Mouse (Mus musculus): ENCODE results near the gene Ttll7. TPM values are rescaled to one million over a fixed set of nuclear protein-coding genes. Genes with fewer than 3 reads are reported as not detected.

Ttll7 gene
- 7.0 and 9.2 TPM in 2 replicates for polyA plus RNA-seq (2012; rRNA removed)

DNA sequence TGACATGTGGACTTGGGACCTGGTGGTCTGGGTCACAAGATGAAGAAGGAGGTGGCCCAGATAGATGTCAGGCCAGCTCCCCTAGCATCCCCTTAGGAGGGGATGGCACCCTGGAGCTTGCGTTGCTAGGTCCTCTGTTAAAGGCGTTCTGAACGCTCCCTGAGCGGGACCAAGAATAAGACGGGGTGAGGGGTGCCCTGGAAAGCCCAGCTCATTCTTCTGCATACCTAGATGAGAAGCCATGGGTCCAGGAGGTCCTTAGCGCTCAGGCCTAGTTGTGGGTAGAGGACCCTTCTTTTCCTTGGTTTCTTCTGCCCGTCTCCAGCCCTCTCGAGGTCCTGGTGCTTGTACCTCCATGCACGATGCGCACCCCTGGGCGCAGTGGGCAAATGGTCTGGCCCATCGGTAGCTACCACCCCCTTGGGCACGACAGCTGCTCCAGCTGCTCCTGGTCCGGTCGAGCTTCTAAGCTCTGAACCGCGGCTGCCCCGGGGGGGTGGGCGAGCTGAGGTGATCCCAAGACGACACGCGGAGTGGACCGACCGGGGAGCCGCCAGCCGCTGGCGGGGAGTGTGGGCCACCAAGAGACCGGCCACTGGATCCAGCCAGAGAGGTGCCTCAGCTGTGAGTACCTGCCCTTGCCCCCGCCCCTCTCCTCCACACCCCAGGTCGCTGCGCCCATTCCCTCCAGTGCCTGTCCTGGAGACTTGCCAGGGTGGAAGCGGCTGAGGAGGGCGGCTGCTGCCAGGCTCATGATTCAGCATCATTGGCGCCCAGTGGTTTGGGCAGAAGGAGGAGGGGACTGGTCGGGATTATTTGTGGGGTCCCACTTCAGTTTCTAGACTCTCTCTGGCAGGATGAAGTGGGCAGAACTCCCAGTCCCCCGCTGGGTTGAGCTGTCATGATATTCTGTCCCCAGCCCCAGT lies at the start of gene Ttll7:
Ttll7 (plus strand) TSS at position 402 of the 926 bp plus-strand sequence.
- peak within 1 kb of the TSS; percentile 93 for H3K4me3 ChIP-seq (replicated peaks; ENCODE audit: extremely low read depth, low read depth, low read length)
- DNase-seq, result peak; percentile 81
- H3K4me1 ChIP-seq (ENCODE audit: control insufficient read depth, insufficient read depth, low read length), result peaks cover 12% of the 10 kb centered on the region
- WGBS, result 1% methylated on average over 36 of the region's 36 CpGs
- TF ChIP-seq POLR2A (IDR thresholded peaks at IDR 0.05; ENCODE audit: borderline replicate concordance, extremely low read depth, low read depth, low read length) (peak; percentile 30; the same call in 1 of the 2 replicates), CTCF (IDR thresholded peaks at IDR 0.05; ENCODE audit: insufficient read depth, low read length) (no peak)

DNA sequence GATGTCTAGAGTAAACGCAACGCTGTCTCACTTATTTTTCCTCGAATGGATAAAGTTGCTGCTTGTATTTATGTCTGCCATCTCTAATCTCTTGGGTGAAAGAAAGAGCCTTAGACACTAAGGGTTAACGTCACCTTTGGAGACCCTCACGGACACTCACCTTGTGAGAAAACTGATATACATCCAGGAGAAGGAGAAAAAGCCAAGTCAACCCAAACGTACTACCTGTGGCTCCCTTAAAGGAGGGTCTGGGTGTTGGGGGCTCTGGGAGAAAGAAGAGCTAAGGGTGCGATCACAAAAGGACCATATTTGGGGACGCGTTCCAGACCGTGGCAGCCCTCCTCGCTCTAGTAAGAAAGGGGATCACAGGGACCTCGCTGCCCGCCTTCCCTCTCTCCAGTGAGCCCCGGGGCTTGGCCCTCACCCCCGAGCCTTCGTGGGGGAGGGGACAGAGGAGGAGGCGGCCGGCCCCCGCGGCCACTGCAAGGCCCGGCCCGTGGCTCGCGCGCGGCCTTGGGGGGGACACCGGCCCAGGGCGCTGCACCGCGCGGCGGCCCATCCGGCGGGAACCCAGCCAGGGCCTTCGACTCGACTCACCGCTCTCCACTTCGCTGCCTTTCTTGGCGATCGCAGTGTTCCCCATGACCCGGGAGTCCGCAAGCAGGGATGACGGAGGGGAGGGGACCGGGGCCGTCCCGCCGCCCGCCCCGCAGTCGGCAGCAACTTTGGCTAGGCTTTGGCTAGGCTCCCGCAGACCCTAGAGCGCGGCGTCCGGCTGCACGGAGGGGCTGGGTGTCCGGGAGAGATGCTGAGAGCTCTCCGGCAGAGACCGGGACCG lies 39.9 kb upstream of the Ttll7 start:
- no peak for TF ChIP-seq CTCF (IDR thresholded peaks at IDR 0.05; ENCODE audit: insufficient read depth, low read length)
- TF ChIP-seq POLR2A (IDR thresholded peaks at IDR 0.05; ENCODE audit: borderline replicate concordance, extremely low read depth, low read depth, low read length), result no peak
- Histone ChIP-seq H3K4me3 (replicated peaks; ENCODE audit: extremely low read depth, low read depth, low read length) (peak overlapping the region; percentile 98), H3K4me1 (ENCODE audit: control insufficient read depth, insufficient read depth, low read length) (0 out of 2 replicates have a peak, but pooled peaks cover 3% of the 10 kb centered on the region)
- 1% methylated on average over 58 of the region's 60 CpGs for WGBS
- no peak for DNase-seq

DNA sequence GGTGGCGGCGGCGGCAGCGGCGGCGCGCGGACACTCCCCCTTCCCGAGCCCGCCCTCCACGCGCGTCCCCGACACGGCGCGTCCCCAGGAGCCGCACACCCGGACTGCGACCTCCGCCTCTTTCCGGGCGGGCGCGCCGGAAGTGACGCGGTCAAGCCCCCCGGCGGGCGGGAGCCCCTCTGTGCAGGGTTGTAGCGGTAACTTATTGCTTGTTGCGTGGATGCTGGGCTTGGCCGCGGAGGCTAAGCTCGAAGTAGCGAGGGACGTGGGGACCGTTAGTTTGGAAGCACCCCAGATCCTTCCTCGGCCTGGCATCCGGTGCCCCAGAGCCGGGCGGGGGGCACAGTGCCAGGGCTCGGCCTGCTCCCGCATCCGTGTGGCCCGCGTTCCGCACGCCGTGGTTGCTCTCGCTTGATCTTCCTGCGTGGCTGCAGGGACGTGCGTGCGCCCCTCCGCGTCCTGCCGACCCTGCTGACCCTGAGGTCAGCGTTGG lies 39.2 kb upstream of the Ttll7 start, which contains the start of gene Prkacb:
Prkacb (minus strand) TSS at position 90 of the 493 bp plus-strand sequence.
- WGBS, result 1% methylated on average over 57 of the region's 60 CpGs
- 0 out of 2 replicates have a peak, but pooled peaks cover 3% of the 10 kb centered on the region for H3K4me1 ChIP-seq (ENCODE audit: control insufficient read depth, insufficient read depth, low read length)
- peak within 1 kb of the TSS; percentile 98 for H3K4me3 ChIP-seq (replicated peaks; ENCODE audit: extremely low read depth, low read depth, low read length)
- peak; percentile 60; the same call in 1 of the 2 replicates for TF ChIP-seq POLR2A (IDR thresholded peaks at IDR 0.05; ENCODE audit: borderline replicate concordance, extremely low read depth, low read depth, low read length)
- no peak for TF ChIP-seq CTCF (IDR thresholded peaks at IDR 0.05; ENCODE audit: insufficient read depth, low read length)
- DNase-seq, result peak; percentile 94

DNA sequence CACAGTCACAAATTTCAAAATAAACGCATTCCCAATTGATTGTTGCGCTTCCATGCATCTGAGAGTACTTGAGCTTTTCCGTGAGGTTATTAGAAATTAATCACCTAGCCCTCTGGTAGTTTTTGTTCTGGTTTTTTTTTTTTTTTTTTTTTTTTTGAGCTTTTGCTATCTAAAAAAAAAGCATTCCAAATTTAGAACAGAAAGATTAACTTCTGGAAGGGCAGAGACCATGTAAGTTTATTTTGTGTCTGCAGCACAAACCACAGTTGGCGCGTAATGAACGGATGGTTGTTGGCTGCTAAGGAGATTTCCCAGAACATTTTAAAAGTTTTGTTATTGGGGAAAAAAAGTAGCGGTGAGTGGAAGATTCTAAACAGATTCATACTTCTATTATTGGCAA lies 38.5 kb upstream of the Ttll7 start:
- TF ChIP-seq CTCF (IDR thresholded peaks at IDR 0.05; ENCODE audit: insufficient read depth, low read length) (no peak), POLR2A (IDR thresholded peaks at IDR 0.05; ENCODE audit: borderline replicate concordance, extremely low read depth, low read depth, low read length) (no peak)
- 0 out of 2 replicates have a peak, but pooled peaks cover 3% of the 10 kb centered on the region for H3K4me1 ChIP-seq (ENCODE audit: control insufficient read depth, insufficient read depth, low read length)
- 44% methylated on average over 7 of the region's 7 CpGs for WGBS
- DNase-seq, result no peak
- H3K4me3 ChIP-seq (replicated peaks; ENCODE audit: extremely low read depth, low read depth, low read length), result peak overlapping the region; percentile 98

DNA sequence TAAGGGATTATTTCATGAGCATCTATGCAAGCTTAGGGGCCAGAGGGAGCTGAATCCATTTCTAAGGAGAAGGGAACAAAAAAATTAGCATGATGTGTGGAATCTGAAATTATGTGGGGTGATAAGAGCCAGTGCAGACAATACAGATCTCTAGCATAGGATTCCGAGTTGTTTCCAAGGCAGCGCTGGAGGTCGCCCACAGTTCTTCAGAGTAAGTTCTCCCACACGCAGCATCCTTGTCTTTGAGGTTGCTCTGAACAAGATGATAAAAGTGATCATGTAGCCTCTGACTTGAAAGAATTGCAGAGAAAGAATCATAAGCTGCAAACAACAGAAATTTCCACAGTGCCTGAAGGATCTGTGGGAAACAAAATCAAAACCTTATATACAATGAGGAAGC lies 31.4 kb upstream of the Ttll7 start:
- no peak for TF ChIP-seq POLR2A (IDR thresholded peaks at IDR 0.05; ENCODE audit: borderline replicate concordance, extremely low read depth, low read depth, low read length)
- TF ChIP-seq CTCF (IDR thresholded peaks at IDR 0.05; ENCODE audit: insufficient read depth, low read length), result no peak
- Histone ChIP-seq H3K4me1 (ENCODE audit: control insufficient read depth, insufficient read depth, low read length) (no peaks in the 10 kb centered on the region), H3K4me3 (replicated peaks; ENCODE audit: extremely low read depth, low read depth, low read length) (no peak overlapping the region)
- DNase-seq, result no peak
- 88% methylated on average over 4 of the region's 4 CpGs for WGBS

DNA sequence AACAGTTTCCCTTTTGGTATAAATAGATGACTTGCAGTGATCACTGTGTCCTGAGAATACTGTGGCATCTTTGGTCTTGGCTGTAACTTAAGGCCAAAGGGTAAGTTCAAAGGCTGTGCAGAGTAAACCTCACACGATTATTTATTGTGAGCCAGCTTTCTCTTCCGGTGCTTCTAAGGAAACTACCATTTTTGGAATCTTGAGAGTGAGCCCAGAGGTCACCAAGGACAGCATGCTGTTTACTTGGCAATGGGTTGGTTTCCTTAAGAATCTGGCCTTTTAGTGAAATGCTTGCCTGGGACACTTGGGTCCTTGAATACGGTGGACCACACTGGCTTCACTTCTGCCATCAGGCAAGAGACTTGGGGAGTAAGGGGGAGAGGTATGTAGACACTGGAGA lies 9.4 kb upstream of the Ttll7 start:
- TF ChIP-seq CTCF (IDR thresholded peaks at IDR 0.05; ENCODE audit: insufficient read depth, low read length), result no peak
- TF ChIP-seq POLR2A (IDR thresholded peaks at IDR 0.05; ENCODE audit: borderline replicate concordance, extremely low read depth, low read depth, low read length), result no peak
- 24% methylated on average over 3 of the region's 3 CpGs for WGBS
- DNase-seq, result no peak

DNA sequence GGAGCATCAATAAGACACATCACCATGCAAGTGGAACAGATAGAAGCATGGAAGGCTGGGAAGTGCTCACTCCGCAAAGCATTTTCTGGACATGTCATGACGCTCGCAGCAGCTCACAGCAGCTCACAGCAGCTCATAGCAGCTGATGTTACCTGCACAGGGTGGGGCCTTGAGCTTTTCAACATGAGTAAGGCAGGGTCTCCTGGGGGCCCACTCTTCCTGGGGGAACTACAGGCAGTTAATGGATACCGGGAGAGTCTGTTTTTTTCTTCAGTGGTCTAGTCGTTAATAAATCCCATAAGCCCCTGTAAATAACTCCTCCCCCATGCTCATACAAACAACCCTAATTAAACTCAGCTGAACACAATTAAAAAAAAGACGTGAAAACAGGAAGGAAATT lies 8.7 kb upstream of the Ttll7 start:
- Histone ChIP-seq H3K4me1 (ENCODE audit: control insufficient read depth, insufficient read depth, low read length) (peaks cover 9% of the 10 kb centered on the region), H3K4me3 (replicated peaks; ENCODE audit: extremely low read depth, low read depth, low read length) (no peak overlapping the region)
- 82% methylated on average over 6 of the region's 6 CpGs for WGBS
- no peak for DNase-seq
- TF ChIP-seq POLR2A (IDR thresholded peaks at IDR 0.05; ENCODE audit: borderline replicate concordance, extremely low read depth, low read depth, low read length) (no peak), CTCF (IDR thresholded peaks at IDR 0.05; ENCODE audit: insufficient read depth, low read length) (no peak)

More for the DNA sequence above, 9.4 kb upstream of the Ttll7 start:
- Histone ChIP-seq H3K4me1 (ENCODE audit: control insufficient read depth, insufficient read depth, low read length) (peaks cover 6% of the 10 kb centered on the region), H3K4me3 (replicated peaks; ENCODE audit: extremely low read depth, low read depth, low read length) (no peak overlapping the region)

DNA sequence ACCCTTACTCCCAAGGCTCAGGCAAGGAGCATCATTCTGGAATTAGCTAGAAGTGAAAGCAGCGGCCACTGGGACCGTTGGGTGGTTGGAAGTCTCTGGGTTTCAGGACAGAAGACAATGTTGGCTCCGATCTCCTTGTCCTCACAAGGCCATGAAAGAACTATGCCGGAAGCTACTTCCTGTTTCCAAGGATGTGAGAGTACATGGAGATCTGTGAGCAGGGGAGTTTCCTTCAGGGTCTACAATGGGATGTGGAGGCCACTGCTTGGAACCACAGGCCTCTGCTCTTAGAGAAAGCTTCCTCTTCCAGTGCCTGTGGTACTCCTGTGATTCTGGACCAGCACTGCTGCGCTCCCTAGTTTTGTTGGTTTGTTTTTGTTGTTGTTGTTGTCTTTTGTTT lies 5.9 kb upstream of the Ttll7 start:
- TF ChIP-seq POLR2A (IDR thresholded peaks at IDR 0.05; ENCODE audit: borderline replicate concordance, extremely low read depth, low read depth, low read length), result 0 out of 2 replicates have a peak, but pooled peaks have one; percentile 18
- TF ChIP-seq CTCF (IDR thresholded peaks at IDR 0.05; ENCODE audit: insufficient read depth, low read length), result no peak
- WGBS, result 59% methylated on average over 5 of the region's 5 CpGs
- DNase-seq, result no peak
- Histone ChIP-seq H3K4me1 (ENCODE audit: control insufficient read depth, insufficient read depth, low read length) (peaks cover 9% of the 10 kb centered on the region), H3K4me3 (replicated peaks; ENCODE audit: extremely low read depth, low read depth, low read length) (no peak overlapping the region)

DNA sequence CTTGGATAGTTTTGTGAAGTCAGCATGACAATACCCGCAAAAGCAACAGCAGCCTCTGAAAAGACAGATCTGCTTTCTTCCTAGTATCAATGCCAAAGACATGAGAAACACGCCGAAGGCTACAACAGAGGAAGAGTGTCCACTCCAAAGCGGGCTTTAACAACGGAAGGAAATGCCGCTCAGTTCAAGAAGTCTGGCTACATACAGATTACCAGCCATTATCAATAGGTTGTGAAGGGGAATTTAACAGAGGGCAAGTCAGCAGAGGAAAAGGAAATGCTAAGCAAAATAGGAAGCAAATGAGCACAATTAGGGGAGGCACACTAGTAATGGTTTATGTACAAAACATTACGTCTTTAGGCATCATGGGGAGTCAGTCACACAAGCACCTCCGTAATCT lies 4.1 kb upstream of the Ttll7 start:
- TF ChIP-seq POLR2A (IDR thresholded peaks at IDR 0.05; ENCODE audit: borderline replicate concordance, extremely low read depth, low read depth, low read length) (no peak), CTCF (IDR thresholded peaks at IDR 0.05; ENCODE audit: insufficient read depth, low read length) (no peak)
- no peak overlapping the region for H3K4me3 ChIP-seq (replicated peaks; ENCODE audit: extremely low read depth, low read depth, low read length)
- DNase-seq, result no peak
- peaks cover 5% of the 10 kb centered on the region for H3K4me1 ChIP-seq (ENCODE audit: control insufficient read depth, insufficient read depth, low read length)
- WGBS, result 58% methylated on average over 8 of the region's 8 CpGs
